Mouse (Mus musculus) midbrain, embryonic 10.5 days (tissue): ENCODE results near the gene Vtn. TPM values are rescaled to one million over a fixed set of nuclear protein-coding genes. Genes with fewer than 3 reads are reported as not detected.
A peak's percentile ranks its signal among the peaks of the same experiment; 100 is the strongest.

Experiments
- DNase-seq: peaks from one replicate; pipeline ENCODE4 v3.0.0-alpha.2; 2017; ENCODE audit warnings: low spot score
- H3K27ac ChIP-seq: fragments of 300-500 bp; sonication (generic); replicated peaks from 2 replicates; pipeline ENCODE4 v1.5.1; 2016; ENCODE audit warnings: mild to moderate bottlenecking
- H3K27me3 ChIP-seq: fragments of 300-500 bp; sonication (generic); 2 replicates; pipeline ENCODE4 v1.6.1; 2016; ENCODE audit warnings: low read depth, mild to moderate bottlenecking; ENCODE audit not compliant: poor library complexity, severe bottlenecking
- H3K36me3 ChIP-seq: fragments of 300-500 bp; sonication (generic); 2 replicates; pipeline ENCODE4 v1.6.1; 2016; ENCODE audit warnings: mild to moderate bottlenecking, moderate library complexity
- H3K4me1 ChIP-seq: fragments of 300-500 bp; sonication (generic); 2 replicates; pipeline ENCODE4 v1.6.1; 2016
- H3K4me3 ChIP-seq: fragments of 300-500 bp; sonication (generic); 2 replicates; pipeline ENCODE4 v1.5.1; 2016; ENCODE audit warnings: mild to moderate bottlenecking, moderate library complexity
- H3K9me3 ChIP-seq: fragments of 300-500 bp; sonication (generic); replicated peaks from 2 replicates; pipeline ENCODE4 v1.6.1; 2016; ENCODE audit warnings: mild to moderate bottlenecking
- WGBS: fragments of 180-500 bp; shearing (Covaris S2); methylation state at CpG from one replicate; pipeline ENCODE4 v1.1.7; 2016; 5-methylcytosine and 5-hydroxymethylcytosine counted together
- polyA plus RNA-seq: library from polyadenylated mRNA; unstranded; fragments of >200 nt; fragmentation: Nextera tagmentation; extraction: Ambion mirVana; gene quantifications from 2 replicates; pipeline ENCODE4 v1.2.1, GENCODE M21; 2016

Vtn gene
- polyA plus RNA-seq, 1 experiment from 2014 or later, result 119 TPM

DNA sequence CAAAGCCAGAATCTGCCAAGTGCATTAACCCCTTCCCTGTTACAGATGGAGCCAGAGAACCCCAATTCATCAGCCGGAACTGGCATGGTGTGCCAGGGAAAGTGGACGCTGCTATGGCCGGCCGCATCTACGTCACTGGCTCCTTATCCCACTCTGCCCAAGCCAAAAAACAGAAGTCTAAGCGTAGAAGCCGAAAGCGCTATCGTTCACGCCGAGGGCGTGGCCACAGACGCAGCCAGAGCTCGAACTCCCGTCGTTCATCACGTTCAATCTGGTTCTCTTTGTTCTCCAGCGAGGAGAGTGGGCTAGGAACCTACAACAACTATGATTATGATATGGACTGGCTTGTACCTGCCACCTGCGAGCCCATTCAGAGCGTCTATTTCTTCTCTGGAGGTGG is 2.6 kb downstream of the Vtn start:
- H3K4me1 ChIP-seq, result peaks cover 48% of the 10 kb centered on the region
- 83% methylated on average over 20 of the region's 20 CpGs for WGBS
- H3K27ac ChIP-seq, result peak overlapping the region; percentile 42; the same call in 1 of the 2 replicates
- H3K36me3 ChIP-seq, result peaks cover 17% of the 10 kb centered on the region
- H3K27me3 ChIP-seq, result peaks cover 39% of the 10 kb centered on the region
- no peaks in the 10 kb centered on the region for H3K9me3 ChIP-seq
- no peak for DNase-seq
- H3K4me3 ChIP-seq, result no peak overlapping the region

DNA sequence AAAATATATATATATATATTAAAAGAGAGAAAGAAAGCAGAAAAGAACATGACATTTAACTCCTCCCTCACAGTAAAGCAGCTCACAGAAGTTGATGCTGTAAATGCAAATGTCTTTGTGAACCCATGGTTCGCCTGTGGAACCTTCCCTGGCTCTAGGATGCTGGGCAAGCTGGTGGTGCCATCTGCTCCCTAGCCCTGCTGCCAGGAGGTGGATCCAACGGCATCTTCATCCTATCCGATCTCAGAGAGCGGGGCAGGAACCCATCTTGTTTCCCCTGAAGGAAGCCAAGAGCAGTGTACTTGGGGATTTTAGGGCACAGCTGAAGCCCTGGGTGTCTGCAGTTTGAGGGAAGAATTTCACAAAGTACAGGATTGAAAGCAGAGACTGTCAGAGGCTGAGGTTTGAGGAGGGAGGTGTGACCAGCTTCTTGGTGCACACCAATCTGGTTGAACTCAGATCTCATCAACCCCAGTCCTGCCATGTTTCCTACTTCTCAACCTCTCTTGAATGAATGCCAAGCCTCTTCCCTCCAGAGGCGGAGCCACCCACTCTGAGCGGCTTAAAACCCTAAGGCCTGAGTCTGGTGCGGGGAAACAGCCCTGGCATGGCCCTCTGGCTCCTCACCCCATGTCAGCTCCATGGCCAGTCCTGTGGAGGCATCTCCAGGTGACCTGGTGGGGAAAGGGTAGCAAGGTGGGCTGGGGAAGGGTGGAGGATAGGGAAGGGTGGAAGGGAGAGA is 4.2 kb downstream of the Vtn start, which contains the start of gene Sebox:
Sebox (plus strand) TSS at position 539 of the 742 bp plus-strand sequence.
- H3K4me3 ChIP-seq, result no peak within 1 kb of the TSS
- peaks cover 33% of the 10 kb centered on the region for H3K27me3 ChIP-seq
- H3K9me3 ChIP-seq, result no peaks in the 10 kb centered on the region
- H3K36me3 ChIP-seq, result peaks cover 33% of the 10 kb centered on the region
- DNase-seq, result no peak
- WGBS, result 72% methylated on average over 7 of the region's 7 CpGs
- H3K4me1 ChIP-seq, result peaks cover 35% of the 10 kb centered on the region
- no peak within 1 kb of the TSS for H3K27ac ChIP-seq

DNA sequence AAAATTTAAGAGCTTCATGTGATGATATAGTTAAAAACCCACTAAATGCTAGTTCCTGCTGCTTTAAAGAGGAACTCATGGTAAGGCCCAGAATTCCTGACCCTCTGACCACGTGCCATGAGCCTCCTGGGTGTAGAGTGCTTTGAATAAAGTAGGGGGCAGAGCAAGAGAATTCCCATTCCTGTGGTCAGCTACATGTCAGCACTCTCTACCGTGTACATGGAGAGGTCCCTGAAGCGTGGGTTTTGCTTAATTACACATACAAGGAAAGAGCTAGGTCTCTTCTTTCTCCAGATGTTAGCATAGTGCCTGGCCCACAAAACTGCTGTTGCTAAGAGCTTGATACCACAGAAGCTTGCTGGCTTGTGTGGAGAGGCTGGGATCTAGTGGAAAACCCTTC is 6.5 kb downstream of the Vtn start:
- no peak overlapping the region for H3K27ac ChIP-seq
- no peak overlapping the region for H3K4me3 ChIP-seq
- peaks cover 12% of the 10 kb centered on the region for H3K4me1 ChIP-seq
- DNase-seq, result no peak
- 84% methylated on average over 3 of the region's 3 CpGs for WGBS
- H3K36me3 ChIP-seq, result peaks cover 54% of the 10 kb centered on the region
- H3K27me3 ChIP-seq, result peaks cover 11% of the 10 kb centered on the region
- H3K9me3 ChIP-seq, result no peaks in the 10 kb centered on the region

DNA sequence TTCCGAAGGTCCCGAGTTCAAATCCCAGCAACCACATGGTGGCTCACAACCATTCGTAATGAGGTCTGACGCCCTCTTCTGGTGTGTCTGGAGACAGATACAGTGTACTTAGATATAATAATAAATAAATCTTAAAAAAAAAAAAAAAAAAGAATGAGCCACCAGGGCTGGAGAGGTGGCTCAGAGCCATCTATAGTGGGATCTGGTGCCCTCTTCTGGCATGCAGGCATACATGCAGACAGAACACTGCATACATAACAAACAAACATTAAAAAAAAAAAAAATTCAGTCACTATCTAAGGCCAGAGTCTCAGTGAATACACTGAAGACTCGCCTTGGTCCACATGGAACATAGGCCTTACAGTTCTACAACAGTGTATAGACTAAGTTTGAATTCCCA is 10.3 kb downstream of the Vtn start:
- Histone ChIP-seq H3K4me1 (peaks cover 25% of the 10 kb centered on the region), H3K27me3 (no peaks in the 10 kb centered on the region), H3K36me3 (peaks cover 60% of the 10 kb centered on the region), H3K27ac (no peak overlapping the region), H3K4me3 (no peak overlapping the region), H3K9me3 (no peaks in the 10 kb centered on the region)
- 79% methylated on average over 5 of the region's 5 CpGs for WGBS
- DNase-seq, result no peak

DNA sequence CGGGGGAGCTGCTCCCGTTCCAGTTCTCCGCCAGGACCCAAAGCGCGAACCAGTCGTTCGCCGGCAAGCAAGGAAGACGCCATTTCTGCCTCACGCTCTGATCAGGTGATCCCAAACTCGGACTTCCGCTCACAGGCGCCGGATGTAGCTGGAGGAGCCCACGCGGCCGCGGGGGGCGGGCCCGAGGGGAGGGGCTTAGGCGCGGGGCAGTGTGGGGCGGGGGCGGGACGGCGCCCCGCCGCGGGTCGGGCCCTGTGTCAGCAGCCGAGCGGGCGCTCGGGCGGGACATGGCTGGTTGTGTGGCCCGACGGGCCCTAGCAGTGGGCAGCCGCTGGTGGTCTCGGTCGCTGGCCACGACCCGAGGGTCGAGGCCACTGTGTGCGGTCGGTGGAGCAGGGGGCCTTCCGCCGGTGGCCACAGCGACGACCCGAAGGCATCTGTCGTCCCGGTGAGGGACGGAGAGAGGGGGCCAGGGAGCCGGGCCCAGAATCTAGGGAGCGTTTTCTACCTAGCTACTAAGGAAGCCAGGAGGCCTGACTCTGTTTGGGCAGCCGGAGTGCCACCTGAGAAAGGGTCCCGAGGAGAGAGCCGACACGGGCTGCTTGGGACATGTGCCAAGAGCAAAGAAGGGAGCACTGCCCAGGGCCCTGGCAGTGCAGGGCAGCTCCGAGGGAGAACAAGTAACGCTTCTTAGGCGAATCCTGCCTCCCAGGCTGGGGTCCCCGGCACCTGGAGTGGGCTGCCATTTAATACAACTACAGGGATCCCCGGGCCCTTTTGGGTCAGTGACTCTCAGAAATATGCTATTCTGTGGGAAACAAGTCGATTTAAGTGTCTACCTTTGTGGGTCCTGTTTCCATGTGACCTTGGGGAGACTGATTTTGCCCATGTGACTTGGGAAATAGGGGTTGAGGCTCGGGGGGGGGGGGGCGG is 13.4 kb downstream of the Vtn start, which contains the start of the genes Tmem199 and Poldip2:
Tmem199 (minus strand) TSS at position 148 of the 933 bp plus-strand sequence.
Poldip2 (plus strand) TSS at position 169 of the 933 bp plus-strand sequence.
- peak; percentile 96 for DNase-seq
- Histone ChIP-seq H3K4me3 (peak within 1 kb of the TSS; percentile 80), H3K9me3 (no peaks in the 10 kb centered on the region), H3K4me1 (peaks cover 25% of the 10 kb centered on the region), H3K36me3 (peaks cover 65% of the 10 kb centered on the region), H3K27ac (peak within 1 kb of the TSS; percentile 96), H3K27me3 (no peaks in the 10 kb centered on the region)
- under 1% methylated on average over 66 of the region's 67 CpGs for WGBS

DNA sequence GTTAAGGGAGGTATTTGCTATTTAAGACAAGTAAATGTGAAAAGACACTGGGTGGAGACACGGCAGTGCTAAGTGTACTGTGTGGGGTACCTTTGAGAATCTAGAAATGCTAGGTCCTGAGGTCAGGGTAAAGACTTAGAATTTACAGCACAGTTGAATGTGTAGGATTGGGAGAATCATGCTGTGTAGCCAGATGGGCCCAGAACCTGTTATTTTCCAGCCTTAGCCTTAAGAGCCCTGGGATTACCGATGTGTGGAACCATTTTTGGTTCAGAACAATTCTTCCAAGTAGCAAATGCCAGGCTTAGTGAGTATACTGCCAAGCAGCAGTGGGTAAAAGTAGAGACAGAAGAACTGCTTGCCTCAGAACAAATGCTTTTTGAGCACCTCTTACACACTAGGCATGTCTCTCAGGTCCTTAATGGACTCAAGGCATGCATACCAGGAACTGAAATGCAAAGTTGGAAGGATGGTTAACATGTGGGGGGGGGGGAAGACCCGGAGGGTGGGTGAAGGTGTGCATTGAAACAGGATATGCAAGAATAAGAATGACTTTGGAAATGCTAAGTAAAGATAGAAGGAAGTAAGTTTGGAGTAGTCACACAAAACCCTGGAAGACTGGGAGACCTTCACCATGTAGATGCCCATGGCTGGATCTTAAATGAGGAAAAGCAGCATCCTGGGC is 14.4 kb downstream of the Vtn start:
- no peaks in the 10 kb centered on the region for H3K9me3 ChIP-seq
- H3K4me1 ChIP-seq, result peaks cover 25% of the 10 kb centered on the region
- H3K27me3 ChIP-seq, result no peaks in the 10 kb centered on the region
- peak overlapping the region; percentile 80 for H3K4me3 ChIP-seq
- H3K27ac ChIP-seq, result peak overlapping the region; percentile 96
- H3K36me3 ChIP-seq, result peaks cover 65% of the 10 kb centered on the region
- WGBS, result 81% methylated on average over 3 of the region's 3 CpGs
- DNase-seq, result no peak

DNA sequence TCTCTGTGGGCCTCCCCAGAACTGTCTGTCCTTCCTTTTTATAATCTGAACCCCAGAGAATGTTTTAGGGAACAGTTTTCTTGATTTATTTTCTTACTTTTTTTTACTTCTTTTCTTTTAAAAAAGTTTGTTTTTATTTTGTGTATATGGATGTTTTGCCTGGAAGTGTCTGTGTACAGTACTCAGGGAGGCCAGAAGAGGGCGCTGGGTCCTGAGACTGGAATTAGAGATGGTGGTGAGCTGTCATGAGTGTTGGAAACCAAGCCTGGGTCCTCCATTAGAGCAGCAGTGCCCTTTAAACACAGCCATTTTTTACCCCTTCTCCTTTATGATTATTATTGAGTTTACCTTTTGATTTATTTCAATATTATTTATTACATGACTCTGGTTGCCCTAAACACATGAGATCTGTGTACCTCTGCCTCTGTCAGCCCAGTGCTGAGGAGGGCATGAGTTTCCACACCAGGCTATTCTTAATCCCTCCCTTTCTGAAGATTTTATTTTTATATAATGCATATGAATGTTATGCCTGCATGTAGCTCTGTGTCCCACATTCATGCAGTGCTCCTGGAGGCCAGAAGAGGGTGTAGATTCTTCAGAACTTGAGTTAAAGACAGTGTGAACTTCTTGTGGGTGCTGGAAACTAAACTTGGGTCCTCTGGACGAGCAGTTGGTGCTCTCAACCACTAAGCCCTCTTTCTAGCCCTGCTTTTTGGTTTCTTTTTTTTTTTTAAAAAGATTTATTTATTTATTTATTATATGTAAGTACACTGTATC is 16.8 kb downstream of the Vtn start:
- Histone ChIP-seq H3K4me3 (no peak overlapping the region), H3K27ac (no peak overlapping the region), H3K27me3 (no peaks in the 10 kb centered on the region), H3K4me1 (peaks cover 24% of the 10 kb centered on the region), H3K9me3 (no peaks in the 10 kb centered on the region), H3K36me3 (peaks cover 70% of the 10 kb centered on the region)
- WGBS, result 52% methylated on average over 2 of the region's 2 CpGs
- DNase-seq, result no peak

DNA sequence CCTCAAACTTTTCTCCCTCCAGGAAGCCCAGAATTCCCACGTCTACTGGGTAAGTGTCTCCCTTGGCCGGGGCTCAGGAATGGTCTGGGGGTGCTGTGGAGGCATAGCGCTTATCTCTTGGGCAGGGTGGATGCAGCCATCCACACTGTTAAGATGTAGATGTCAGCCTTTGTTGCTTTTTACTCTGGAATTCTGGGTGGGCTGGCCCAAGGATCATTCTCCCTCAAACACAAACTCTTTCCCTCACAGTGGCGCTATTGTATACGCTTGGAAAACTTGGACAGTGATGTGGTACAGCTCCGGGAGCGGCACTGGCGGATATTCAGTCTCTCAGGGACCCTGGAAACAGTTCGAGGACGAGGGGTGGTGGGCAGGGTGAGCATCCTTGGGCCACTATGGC is 20.0 kb downstream of the Vtn start:
- Histone ChIP-seq H3K9me3 (no peaks in the 10 kb centered on the region), H3K4me1 (no peaks in the 10 kb centered on the region), H3K36me3 (peaks cover 98% of the 10 kb centered on the region), H3K27ac (no peak overlapping the region), H3K27me3 (no peaks in the 10 kb centered on the region), H3K4me3 (no peak overlapping the region)
- no peak for DNase-seq
- WGBS, result 93% methylated on average over 10 of the region's 10 CpGs

DNA sequence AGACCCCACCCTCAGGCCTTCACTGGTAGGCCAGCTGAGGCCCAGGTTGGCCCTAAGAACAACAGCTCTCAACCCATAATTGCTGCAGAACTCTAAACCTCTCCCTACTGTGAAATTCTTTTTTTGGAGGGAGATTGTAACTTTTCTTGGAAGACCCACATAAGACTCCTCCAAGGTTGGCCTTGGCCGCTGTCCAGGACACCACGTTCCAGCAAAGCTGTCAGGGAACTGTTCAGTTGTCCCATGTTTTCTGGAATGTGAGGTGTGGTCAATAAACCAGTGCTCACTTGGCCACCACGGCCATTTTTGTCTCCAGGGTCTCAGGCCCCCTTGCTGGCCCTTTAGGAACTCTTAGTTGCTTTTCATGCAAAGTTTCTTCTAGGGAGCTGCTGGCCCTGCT is 23.0 kb downstream of the Vtn start:
- H3K27me3 ChIP-seq, result no peaks in the 10 kb centered on the region
- H3K36me3 ChIP-seq, result peaks cover 98% of the 10 kb centered on the region
- WGBS, result 94% methylated on average over 3 of the region's 3 CpGs
- no peak overlapping the region for H3K27ac ChIP-seq
- no peak for DNase-seq
- no peaks in the 10 kb centered on the region for H3K4me1 ChIP-seq
- H3K4me3 ChIP-seq, result no peak overlapping the region
- H3K9me3 ChIP-seq, result no peaks in the 10 kb centered on the region

DNA sequence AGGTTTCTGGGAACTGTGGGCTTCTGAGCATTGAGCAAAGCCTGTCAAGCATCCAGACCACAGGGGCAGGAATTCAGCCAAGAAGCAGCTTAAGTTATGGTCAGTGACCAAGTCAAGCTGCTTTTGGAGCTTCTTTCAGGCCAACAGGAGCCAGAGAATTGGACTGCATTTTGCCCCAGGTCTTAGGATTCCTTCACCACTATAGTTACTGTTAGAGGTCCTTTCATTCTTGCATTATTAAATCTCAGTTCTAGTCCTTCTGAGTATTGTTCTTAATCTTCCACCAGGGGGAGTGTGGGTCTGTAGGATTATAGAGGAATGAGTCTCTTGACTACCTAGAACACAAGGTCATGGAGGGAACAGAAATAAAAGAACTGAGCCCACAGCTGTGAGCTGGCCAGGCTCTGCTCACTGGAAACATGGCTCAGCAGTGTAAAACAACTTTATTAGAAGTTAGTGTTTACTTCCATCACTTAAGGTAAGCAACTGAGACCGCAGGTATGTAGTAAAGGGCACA is 23.6 kb downstream of the Vtn start:
- no peak for DNase-seq
- WGBS, result 93% methylated on average over 1 of the region's 1 CpGs
- Histone ChIP-seq H3K27me3 (no peaks in the 10 kb centered on the region), H3K4me1 (no peaks in the 10 kb centered on the region), H3K9me3 (no peaks in the 10 kb centered on the region), H3K4me3 (no peak overlapping the region), H3K36me3 (peaks cover 100% of the 10 kb centered on the region), H3K27ac (no peak overlapping the region)

DNA sequence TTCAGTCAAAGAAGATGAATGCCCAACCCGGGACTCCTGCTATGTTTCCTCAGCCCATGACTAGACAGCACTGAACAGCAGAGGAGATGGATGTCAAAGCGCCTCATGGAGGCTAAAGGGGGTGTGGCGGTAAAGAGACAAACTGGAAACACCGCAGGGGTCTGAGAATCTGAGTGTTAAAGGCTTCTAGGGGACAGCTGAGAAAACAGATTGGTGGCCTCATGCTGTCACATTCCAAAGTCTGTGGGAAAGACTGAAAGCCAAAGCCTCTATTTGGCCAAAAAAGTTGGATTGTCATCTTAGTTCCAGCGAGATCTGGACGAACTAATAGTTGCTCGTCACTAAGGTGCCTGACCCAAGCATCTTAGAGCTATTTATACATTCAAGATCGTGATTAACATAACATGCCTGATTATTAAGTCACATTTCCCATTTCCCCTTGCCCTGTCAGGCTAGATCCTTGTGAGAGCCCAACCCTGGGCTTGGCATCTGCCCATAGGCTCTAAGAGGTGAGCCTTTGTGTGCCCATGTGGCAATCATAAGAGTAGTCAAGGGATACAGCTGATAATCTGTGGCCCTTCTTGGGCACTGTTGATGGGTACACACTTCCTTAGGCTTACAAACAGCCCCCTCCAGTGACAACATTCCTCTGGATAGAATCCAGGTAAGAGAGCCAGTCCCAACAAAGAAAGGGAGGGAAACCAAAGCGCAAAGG is 24.5 kb downstream of the Vtn start:
- Histone ChIP-seq H3K4me1 (no peaks in the 10 kb centered on the region), H3K27me3 (no peaks in the 10 kb centered on the region), H3K4me3 (no peak overlapping the region), H3K36me3 (peaks cover 100% of the 10 kb centered on the region), H3K9me3 (no peaks in the 10 kb centered on the region), H3K27ac (no peak overlapping the region)
- WGBS, result 81% methylated on average over 9 of the region's 9 CpGs
- no peak for DNase-seq
